Mouse (Mus musculus) cerebellum, postnatal 10 days (tissue): ENCODE results near the gene Rgl1.

Experiments
- DNase-seq, 2 experiments: peaks; one replicate each; pipeline ENCODE4 v3.0.0; 2021; ENCODE audit warnings: mixed read lengths in 2 of 2

Gene Rgl1

DNA sequence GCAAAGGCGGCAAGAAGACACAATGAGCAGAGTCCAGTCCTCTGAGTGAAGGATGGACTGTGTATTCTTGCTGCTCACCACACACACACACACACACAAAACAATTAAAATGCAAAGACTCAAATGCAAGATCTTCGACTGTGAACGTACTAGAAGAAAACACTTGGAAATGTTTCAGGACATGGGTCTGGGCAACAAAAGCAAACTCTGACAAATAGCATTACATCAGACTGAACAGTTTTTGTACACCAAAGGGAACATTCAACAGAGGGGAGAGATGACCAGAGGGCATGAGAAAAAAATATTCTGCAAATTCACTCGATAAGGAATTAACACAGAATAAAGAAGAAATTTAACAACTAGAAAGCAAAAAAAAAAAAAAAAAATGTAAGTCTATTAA, 52.2 kb downstream of the Rgl1 start:
- no peak for DNase-seq

DNA sequence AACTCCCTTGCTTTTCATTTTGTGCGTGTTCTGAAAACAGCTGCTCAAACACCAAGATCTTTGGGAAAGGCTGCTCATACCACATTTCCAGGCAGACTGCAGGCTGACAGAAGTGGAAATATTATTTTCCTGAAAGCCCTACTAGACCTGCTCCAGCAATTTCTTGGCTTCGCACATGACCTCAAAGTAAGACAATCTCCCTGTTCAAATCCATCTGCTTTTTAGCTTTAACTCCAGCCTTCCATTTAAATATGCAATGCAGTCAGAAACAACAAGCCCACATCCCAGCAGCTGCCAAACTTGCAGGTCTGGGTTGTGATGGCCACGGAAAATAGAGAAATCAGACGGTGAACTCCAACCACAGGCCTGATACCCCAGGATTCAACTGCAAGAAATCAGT, 55.1 kb downstream of the Rgl1 start:
- DNase-seq, result no peak

DNA sequence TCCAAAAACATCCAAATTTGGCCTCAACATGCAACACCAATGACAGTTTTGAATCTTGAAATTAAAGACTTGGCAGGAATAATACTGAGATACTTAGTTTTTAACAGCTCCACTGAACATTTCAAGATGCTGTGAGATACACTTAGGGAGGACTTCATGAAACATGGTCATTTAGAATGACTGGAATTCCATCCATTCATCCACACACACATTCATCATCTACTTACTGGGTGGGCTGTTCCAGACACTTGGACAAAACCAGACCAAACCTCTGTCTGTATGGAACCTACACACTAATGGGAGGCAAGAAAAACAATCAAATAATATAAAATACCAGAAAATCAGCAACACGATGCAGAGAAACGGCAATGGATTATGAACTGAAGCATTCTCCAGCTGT, 58.6 kb downstream of the Rgl1 start:
- DNase-seq, result no peak

DNA sequence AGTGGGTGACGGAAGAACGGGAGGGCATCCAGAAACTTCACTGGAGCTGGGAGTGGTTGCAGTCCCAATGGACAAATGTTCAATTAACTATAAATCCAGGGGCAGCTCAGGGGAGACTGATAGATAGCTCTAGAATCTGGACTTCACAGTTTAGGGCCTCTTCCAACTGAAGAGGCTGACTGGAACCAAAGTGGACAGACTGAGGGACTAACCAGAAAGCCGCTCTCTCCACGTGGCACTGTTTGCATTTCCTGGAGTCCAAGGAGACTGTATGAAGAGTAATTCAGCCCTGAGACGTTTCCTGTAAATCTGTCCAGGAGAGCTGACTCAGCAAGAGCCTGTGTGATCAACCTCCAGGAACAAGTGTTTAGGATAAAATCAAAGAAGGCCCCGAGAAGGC, 62.2 kb downstream of the Rgl1 start:
- no peak for DNase-seq

DNA sequence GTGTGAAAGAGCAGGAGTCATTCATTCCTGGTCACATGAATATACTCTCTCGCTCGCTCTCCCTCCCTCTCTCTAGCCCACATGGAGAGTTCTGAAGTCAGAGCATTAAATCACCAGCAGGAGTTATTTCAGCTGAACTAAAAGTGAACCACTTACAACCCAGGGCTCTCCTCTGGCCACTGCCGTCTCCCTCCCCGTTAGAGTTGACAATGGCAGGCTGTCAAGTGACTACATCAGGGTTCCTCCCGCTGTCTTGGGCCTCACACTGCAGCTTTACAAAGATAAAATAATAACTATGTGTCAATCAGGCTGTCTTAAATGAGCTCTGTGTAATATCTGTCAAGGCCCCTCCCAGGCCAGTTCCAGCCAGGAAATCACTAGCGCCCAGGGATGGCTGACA, 63.2 kb downstream of the Rgl1 start:
- peak in 1 of 2 experiments; percentile 9 for DNase-seq

DNA sequence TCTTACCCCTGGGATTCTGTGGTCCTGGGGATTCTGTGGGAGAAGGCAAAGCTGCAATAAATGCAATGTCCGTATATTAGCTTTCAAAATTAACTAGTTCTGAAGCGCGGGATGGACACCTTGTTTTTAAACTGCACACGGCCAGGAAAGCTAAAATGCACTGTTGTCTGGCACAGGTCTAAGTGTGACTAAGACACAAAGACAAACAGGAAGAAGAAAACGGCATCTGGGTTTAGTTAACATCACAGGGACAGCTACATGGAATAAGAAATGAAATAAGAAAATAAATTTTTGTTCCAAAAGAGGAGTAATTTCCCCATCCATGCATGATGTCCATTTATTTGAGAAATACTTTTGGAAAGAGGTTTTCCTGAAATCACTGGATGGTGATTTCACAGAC, 65.1 kb downstream of the Rgl1 start:
- no peak for DNase-seq

DNA sequence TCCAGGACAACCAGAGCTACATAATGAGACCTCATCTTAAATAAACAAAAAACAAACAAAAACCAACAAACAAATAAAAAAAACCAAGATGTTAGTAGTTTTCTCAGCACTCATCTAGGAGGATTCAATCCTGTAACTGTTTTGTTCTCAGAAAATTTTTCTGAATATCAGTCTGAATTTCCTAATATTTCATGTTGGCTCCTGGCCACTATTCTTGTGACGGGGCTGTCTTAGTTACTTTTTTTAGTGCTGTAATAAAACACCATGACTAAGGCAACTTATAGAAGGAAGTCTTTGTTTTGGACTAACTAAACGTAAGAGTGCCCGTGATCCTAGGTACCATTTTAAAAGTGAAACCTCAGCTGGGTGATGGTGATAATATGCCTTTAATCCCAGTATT, 68.8 kb downstream of the Rgl1 start:
- no peak for DNase-seq

DNA sequence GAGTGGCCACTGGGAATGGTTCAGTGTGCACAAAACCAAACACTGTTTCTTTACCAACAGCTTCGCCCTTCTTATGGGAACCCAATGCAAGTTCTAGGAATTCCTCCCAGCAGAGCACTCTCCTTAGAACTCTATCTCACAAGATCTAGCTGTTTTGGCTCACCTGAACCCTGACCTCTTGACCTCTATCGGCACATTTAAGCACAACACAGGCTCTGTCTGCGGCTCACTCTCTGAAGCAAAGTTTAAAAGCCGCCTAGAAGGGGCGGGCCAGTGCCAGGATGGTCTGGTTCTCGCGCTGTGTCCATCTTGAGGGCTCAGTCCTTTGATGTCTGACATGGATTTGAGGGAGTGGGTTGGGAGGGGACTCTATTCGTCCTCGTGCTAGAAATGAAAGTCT, 70.7 kb downstream of the Rgl1 start:
- DNase-seq, result no peak

DNA sequence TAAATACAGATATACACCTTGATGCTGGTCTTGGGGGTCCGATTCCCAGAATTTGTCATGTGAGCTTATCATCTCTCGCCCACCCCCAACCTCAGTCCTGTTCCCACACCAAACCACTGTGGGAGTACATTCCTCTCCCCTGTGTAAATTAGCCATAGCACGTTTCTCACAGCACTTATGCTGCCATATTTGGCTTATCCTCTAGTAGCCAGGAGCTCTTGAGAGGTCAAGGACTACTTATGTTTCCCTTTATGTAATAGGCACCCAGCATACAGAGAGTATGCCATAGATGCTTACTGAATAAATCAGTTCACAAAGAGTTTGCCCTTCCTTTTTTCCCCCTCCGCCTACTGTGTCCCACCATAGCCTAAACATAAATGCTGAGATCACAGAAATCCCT, 76.2 kb downstream of the Rgl1 start:
- no peak for DNase-seq

DNA sequence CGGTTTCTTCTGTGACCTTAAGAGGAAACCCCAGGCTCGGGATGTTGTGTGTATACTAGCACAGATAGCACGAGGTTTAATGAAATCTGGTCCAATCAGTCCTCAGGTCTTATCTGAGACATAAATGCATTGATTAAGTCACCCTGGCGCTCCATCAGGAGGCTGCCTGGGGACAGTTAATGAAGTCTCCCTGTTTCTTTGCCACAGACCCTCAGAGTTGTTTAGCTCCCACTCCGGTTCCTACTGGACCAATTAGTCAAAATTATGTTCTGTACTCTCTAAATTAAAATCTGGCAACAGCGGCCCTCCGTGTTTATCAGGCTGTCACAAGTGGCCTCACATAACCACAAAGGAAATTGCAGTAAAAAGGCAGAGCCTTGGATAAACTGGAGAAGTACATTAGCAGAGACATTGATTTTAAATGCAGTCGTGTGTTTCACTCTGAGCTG, 78.4 kb downstream of the Rgl1 start:
- DNase-seq, result no peak

DNA sequence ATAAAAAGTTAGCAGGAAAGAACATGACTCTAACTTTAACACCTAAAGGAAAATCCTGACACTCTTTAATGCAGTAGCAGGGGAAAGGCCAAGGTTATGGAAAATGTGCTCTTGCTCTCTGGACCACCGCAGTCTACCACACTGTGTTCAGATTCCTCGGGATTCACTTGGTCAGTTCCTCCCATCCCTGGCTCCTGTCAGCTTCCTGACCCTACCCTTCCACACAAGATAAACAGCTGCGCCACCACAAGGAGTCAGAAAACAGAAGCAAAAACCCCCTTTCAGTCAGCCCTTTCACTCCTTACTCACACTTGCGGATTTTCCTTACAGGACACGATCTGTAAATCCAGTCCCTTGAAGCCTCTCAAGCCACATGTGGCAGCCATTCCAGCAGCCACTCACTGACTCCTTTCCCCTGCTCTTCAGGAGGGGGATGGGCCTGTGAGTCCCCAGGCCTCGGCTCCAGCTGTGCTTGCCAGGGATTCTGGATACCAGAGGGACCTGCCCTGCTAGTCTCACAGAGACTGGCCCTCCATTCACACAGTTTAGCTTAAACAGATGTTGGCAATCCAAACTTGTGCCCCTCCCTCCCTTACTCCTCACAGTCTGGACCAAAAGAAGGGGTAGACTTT, 78.9 kb downstream of the Rgl1 start:
- peak in 1 of 2 experiments; percentile 7 for DNase-seq

DNA sequence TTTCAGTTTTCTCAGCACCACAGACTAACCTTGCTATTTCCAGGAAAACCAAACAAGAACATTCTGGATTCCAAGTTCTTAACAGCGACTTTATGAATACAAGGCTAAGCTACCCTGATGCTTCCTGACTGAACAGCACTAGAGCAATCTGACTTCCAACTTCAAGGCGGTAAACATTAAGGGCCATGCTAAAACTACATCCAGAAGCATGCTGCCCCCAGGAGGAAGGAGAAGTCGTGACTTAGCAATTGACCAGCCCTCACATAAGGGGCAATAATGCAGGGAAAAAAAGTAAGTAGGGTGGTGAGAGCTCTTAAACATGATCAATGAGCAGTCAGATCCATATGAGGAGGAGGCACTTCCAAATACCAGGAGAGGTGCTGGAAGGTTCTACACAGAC, 80.6 kb downstream of the Rgl1 start:
- DNase-seq, result no peak

DNA sequence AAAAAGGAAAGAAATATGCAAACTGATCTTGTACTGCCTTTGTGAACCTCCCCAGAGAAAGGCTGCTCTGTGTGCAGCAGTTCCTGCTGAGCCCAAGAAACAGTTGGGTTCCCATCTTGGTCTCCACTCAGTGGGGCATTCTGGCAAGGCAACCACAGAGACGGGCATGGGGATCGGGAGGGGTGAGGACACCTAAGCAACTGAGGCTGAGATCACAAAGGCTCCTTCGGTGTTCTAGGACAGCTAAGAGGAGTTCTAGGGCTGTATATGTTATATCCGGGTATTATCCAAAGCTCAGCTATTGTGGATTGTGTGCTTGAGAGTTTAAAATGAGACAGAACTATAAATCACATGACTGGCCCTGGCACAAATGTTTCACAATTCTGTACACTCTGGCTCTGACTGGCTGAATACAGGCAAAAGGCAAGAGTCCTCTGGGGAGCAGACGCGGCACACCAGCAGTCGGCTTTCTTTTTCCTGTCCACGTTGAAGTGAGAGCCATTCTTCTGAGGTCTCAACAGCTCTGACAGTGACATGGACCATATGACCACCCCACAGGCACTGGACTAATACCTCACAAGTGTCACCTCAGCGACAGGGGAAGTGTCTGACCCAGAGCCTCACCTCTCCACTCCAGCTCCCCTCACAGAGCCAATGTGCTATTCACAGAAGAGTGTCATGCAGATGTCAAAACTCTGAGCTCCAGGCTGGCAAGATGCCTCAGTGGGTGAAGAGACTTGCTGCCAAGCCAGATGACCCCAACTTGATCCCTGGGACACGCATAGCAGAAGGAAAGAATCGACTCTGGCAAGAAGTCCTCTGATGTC, 83.6 kb downstream of the Rgl1 start:
- peak; percentile 7 to 16 for DNase-seq

DNA sequence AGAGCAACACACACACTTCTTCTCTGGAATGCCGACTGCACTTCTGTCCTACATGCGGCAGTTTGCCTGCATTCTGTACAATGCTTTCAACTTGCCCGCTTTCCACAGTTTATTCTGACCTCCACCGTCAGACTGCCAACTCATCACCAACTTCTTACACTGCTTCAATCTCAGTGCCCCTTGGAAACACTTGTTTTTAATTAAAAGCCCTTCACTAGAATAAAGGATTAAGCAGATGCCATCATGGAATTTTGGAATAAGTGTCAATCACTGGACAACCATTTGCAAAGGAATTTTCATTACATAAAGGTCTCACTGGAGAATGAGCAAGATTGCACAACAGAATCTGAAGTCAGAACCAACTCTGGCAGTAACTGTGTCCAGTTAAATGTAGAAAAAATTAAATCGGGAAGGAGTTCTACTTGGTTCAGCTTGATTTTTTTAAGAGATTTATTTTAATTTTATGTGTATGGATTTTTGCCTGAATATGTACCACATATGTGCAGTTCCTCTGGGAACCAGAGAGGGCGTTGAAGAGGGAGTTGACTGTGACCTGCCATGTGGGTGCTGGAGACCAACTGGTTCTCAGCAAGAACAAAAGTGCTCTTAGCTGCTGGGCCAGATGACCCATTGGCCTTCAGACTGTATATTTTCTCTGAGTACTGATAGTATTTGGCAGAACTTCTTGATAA, 84.3 kb downstream of the Rgl1 start:
- peak; percentile 11 to 13 for DNase-seq

DNA sequence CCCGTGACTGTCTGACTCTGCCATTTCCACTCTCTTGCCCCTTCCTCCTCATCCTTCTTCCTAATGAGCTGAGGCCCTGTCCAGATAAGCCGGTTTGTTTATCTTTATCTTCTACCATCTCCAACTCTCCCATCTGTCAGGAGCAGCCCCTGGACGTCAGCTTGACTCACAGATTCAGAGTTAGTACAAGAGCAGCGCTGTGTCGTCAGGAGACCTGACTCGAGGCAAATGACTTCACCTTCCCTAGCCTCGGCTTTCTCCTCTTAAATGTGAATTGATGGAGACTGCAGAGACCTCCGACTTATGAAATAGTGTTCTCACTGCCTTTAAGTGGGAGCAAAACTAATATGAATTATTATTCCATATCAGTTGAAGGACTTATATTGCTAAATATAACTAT, 85.0 kb downstream of the Rgl1 start:
- DNase-seq, result no peak

DNA sequence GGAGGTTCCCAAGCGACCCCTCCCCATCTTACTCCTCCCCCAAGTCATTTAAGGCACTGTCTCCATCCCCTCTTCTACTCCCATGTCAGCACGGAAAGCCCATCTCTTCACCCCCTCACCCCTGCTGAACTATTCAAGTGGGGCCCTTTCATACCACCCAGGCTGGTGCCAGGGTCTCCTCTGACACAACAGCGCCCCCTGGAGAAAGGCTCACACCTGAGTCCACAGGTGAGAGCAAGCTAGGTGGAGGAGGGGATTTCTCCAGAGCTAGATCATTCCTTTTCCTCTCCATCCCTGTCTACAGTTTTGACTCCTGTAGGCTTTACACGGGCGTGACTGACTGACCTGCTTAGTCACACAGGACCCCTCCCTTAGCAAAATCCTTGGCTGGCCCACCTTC, 87.7 kb downstream of the Rgl1 start:
- DNase-seq, result peak; percentile 47 to 57

DNA sequence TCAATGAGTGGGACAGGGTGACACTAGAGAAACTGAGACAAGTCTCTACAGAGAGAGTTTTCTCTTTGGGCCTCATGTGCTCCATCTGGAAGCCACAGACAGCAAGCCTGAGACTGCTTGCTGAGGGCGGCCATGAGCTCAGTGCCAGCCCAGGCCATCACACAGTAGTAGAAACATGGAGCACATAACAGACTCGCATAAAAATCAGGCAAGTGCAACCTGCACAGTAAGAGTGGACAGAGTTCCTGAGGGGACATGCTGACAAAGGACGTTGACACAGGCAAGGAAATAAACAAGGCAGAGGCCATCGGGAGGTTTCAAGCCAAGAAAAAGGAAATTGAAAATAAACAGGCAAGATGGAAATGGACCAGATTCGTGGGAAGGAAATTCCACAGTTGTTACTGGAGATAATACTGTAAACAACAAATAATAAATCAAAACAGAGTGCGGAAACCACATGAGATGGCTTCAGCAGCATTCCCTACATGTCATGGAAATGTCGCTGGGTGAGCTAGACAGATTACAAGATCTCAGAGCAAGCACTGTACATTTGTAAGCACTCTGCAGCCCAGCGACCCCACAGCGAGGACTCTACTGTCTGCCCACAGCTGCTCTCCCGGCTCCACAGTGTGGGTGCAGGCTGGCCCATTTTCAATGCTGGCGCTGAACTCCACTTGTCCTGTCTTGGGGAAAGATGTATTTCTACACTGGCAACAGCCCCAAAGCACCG, 88.5 kb downstream of the Rgl1 start:
- peak; percentile 19 to 39 for DNase-seq

DNA sequence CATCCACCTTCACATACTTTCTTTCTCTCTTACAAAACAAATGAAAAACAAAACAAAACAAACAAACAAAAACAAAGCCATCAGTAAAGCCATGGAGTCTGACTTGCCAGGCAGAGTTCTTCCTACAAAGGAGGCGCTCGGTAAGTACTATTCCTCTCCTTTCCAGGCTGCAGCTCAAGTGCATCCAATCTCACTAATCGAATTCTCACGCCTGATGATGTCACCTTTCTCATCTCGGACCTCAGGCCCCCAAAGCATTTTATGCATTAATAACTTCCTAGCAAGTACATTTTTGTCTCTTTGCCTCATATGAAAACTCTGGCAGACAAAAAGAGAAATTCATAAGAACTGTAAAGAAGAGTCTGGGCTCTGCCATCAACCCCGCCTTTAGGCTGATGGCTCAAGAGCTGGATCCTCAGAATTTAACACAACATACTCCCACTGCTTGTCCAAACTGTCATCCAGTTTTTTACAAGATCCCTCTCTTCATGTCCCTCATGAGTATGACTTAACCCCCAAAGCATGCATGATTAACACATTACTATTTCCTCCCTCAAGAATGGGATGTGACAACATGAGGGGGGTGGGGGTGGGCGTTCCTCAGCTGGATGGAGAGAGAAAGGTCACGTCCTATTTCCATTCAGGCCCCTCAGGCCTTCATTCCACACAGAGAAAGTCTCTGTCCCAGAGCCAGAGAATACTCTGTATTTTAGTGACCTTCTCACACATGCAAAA, 96.5 kb downstream of the Rgl1 start:
- no peak for DNase-seq

DNA sequence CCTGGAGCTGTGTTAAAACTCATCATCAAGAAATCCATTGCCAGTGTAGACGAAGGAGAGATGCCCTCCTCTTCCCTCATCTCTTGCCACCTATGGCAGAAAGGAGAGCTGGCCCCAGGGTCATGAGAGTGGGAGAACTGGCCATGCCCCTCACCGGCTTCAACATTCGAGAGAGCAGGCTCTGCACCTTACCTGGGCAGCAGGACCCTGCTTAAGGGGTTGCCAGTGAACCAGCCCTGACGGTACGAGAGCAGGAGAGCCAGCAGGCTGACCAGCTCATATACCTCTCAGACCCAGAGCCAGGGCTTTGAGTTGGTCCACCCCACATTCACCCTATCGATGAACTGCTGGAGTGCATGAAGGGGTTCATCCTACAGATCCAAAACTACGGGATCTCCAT, 105.7 kb downstream of the Rgl1 start:
- no peak for DNase-seq

DNA sequence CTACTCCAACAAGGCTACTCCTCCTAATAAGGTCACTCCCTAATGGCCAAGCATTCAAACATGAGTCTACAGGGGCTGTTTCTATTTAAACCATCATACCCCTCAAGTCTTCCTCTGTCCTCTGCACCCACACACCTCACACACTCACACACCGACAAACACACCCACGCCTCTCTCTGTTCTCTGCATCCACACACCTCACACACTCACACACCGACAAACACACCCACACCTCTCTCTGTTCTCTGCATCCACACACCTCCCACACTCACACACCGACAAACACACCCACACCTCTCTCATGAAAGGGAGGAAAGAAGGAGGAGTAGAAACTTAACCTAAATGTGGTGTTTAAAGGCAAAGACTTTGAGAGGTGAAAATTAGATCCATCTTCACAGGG, 106.2 kb downstream of the Rgl1 start:
- DNase-seq, result no peak

DNA sequence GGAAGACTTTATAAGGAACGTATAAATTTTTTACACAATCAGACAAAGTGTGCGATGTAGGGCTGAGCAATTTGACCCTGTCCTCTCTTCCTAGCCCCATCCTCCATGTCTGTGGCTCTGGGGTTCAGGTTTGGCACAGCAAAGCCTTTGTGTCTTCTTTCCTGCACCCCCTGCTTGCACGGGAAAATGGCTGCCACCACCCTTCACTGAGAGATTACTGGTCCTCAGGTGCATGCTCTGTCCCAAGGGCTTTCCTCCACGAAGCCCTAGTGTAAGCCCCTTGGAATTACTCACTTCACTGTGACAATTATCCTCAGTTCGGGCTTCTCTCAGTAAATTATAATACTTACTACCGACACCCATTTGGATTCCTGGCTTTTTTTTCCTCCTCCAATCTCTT, 109.5 kb downstream of the Rgl1 start:
- no peak for DNase-seq

DNA sequence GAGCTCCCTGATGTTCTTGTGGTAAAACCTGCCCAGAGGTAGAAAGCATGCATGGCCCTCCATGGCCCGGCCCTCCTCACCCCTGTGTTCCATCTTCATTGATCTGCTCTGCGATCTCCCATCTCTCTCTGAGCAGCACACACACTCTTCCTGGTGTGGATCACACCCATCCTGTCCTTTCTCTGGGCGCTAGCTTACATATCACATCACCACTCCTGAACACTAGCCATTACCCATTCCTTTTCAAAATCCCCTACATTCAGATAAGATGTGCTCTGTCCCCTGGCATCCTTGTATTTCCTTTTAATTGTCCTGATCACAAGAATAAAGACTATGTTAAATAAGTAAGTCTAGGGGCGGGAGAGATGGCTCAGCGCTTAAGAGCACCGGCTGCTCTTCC, 111.3 kb downstream of the Rgl1 start:
- DNase-seq, result no peak

DNA sequence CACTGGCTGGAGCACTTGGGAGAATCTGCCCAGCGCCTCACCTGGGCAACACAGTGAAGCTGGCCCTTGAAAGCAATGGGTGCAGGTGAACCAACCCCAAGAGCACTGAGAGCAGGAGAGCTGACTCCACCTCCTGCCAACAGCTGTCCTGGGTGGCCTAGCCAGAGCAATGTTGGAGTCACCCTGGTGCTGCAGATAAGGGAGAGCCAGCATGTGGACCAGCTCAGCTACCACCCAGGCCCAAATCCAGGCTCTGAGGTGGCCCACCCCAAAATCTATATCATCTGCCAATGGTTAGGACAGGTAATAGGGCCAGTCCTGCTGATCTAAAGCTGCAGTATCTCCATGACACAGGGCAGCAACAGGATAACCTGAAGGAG, 114.7 kb downstream of the Rgl1 start:
- no peak for DNase-seq
